Mouse (Mus musculus): Measurements from ENCODE around the gene Shbg. TPM values are rescaled to one million over a fixed set of nuclear protein-coding genes. Genes with fewer than 3 reads are reported as not detected.
A peak's percentile ranks its signal among the peaks of the same experiment; 100 is the strongest.

The Shbg gene
- total and polyA plus RNA-seq, 2 experiments from 2014 or later, result not detected

DNA sequence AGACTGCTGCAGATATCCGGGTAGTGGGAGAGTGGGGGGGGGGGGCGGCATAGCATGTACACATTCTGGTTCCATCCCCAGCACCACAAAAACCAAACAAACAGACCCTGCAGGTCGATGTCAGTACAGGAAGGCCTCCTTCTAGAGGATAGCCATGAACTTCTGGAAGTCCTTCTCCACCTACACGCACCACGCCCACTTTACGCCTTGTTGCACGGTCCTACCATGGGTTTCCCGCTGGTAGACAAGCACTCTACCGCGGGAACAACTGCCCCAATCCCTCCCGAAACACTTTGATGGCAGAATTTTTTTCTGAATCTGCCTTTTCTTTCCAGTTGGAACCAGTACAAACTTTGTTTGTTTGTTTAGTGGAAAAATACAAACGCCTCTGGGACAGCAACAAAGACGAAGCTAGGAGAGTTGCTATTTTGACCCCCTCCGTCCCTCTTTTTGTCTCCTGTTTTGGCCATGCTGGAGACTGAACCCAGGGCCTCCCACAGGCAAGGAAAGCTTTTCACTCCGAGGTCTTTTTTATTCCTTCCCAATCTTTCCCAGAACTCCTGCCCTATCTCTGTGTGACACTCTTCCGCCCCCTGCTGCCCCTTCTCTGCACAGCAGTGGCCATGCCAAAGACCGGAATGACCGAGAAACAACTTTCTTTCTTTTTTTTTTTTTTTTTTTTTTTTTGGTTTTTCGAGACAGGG lies 4.0 kb downstream of the Shbg start:
- peak; percentile 78 for TF ChIP-seq CTCF (IDR thresholded peaks at IDR 0.05; ENCODE audit: low read depth)
- Histone ChIP-seq H3K9ac (no peak overlapping the region), H3K4me1 (ENCODE audit: insufficient read depth) (no peaks in the 10 kb centered on the region), H3K9me3 (ENCODE audit: low read length) (no peaks in the 10 kb centered on the region), H3K4me3 (ENCODE audit: low read depth, low read length) (no peak overlapping the region), H3K27ac (ENCODE audit: low read depth, low read length) (peak overlapping the region; percentile 21; the same call in 1 of the 2 replicates), H3K36me3 (ENCODE audit: insufficient read depth) (no peaks in the 10 kb centered on the region), H3K4me2 (ENCODE audit: low read depth) (no peak overlapping the region), H3K27me3 (ENCODE audit: insufficient read depth, low read length) (no peaks in the 10 kb centered on the region)
- 10% methylated on average over 17 of the region's 19 CpGs for WGBS
- DNase-seq (peak; percentile 79), ATAC-seq (peak; percentile 60)

GRCm38 (mm10) chr11:69610899-69611298 lies 6.8 kb downstream of the Shbg start:
- DNase-seq (no peak), ATAC-seq (peak; percentile 16; the same call in 1 of the 2 replicates)
- 63% methylated on average over 4 of the region's 4 CpGs for WGBS
- Histone ChIP-seq H3K9ac (no peak overlapping the region), H3K27ac (ENCODE audit: low read depth, low read length) (no peak overlapping the region), H3K4me3 (ENCODE audit: low read depth, low read length) (no peak overlapping the region), H3K9me3 (ENCODE audit: low read length) (no peaks in the 10 kb centered on the region), H3K4me1 (ENCODE audit: insufficient read depth) (no peaks in the 10 kb centered on the region), H3K4me2 (ENCODE audit: low read depth) (no peak overlapping the region), H3K36me3 (ENCODE audit: insufficient read depth) (no peaks in the 10 kb centered on the region), H3K27me3 (ENCODE audit: insufficient read depth, low read length) (no peaks in the 10 kb centered on the region)
- no peak for TF ChIP-seq CTCF (IDR thresholded peaks at IDR 0.05; ENCODE audit: low read depth)

DNA sequence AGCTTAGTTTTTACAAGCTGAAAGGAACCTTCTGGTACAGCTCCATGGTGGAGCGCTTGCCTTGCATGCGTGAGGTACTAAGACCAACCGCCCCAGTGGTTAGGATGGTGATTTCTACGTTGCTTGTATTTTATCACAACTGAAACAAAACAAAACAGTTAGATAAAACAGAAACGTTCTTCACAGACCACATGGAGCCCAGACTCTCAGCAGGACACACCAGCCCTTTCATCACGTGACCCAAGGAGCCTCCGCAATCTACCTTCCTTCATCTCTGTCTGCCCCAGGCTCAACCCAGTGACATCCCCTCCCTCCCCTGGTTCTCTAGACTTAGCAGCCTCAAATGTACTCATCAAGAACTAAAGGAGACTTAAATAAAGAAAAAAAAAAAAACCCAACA lies 8.3 kb downstream of the Shbg start:
- ATAC-seq, result no peak
- H3K4me2 ChIP-seq (ENCODE audit: low read depth), result no peak overlapping the region
- no peak overlapping the region for H3K27ac ChIP-seq (ENCODE audit: low read depth, low read length)
- H3K9ac ChIP-seq, result no peak overlapping the region
- 67% methylated on average over 7 of the region's 7 CpGs for WGBS
- no peaks in the 10 kb centered on the region for H3K36me3 ChIP-seq (ENCODE audit: insufficient read depth)
- DNase-seq, result no peak
- no peaks in the 10 kb centered on the region for H3K27me3 ChIP-seq (ENCODE audit: insufficient read depth, low read length)
- TF ChIP-seq CTCF (IDR thresholded peaks at IDR 0.05; ENCODE audit: low read depth), result no peak
- H3K4me1 ChIP-seq (ENCODE audit: insufficient read depth), result no peaks in the 10 kb centered on the region
- H3K4me3 ChIP-seq (ENCODE audit: low read depth, low read length), result no peak overlapping the region
- no peaks in the 10 kb centered on the region for H3K9me3 ChIP-seq (ENCODE audit: low read length)

GRCm38 (mm10) chr11:69608525-69608924 lies 9.2 kb downstream of the Shbg start:
- no peak overlapping the region for H3K27ac ChIP-seq (ENCODE audit: low read depth, low read length)
- 89% methylated on average over 3 of the region's 3 CpGs for WGBS

DNA sequence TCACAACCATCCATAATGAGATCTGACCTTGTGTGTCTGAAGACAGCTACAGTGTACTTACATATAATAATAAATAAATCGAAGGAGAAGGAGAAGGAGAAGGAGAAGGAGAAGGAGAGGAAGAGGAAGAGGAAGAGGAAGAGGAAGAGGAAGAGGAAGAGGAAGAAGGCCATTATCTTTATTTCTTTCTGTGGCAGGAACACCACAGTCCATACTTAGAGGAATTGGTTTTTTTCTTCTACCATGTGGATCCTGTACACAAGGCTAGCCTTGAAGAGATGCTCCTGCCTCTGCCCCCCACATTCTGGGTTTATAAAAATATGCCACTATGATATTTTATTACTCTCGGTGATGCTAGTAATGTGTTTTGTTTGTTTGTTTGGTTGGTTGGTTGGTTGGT lies 10.9 kb downstream of the Shbg start:
- 90% methylated on average over 2 of the region's 2 CpGs for WGBS
- H3K4me3 ChIP-seq (ENCODE audit: low read depth, low read length), result no peak overlapping the region
- H3K27me3 ChIP-seq (ENCODE audit: insufficient read depth, low read length), result no peaks in the 10 kb centered on the region
- H3K9ac ChIP-seq, result no peak overlapping the region
- H3K4me2 ChIP-seq (ENCODE audit: low read depth), result no peak overlapping the region
- no peak for TF ChIP-seq CTCF (IDR thresholded peaks at IDR 0.05; ENCODE audit: low read depth)
- DNase-seq, result no peak
- no peak overlapping the region for H3K27ac ChIP-seq (ENCODE audit: low read depth, low read length)
- ATAC-seq, result no peak
- H3K4me1 ChIP-seq (ENCODE audit: insufficient read depth), result peaks cover 8% of the 10 kb centered on the region
- no peaks in the 10 kb centered on the region for H3K9me3 ChIP-seq (ENCODE audit: low read length)
- no peaks in the 10 kb centered on the region for H3K36me3 ChIP-seq (ENCODE audit: insufficient read depth)

More at GRCm38 (mm10) chr11:69608525-69608924, 9.2 kb downstream of the Shbg start:
- DNase-seq (no peak), ATAC-seq (no peak)
- Histone ChIP-seq H3K36me3 (ENCODE audit: insufficient read depth) (no peaks in the 10 kb centered on the region), H3K4me1 (ENCODE audit: insufficient read depth) (peaks cover 8% of the 10 kb centered on the region), H3K4me3 (ENCODE audit: low read depth, low read length) (no peak overlapping the region), H3K9me3 (ENCODE audit: low read length) (no peaks in the 10 kb centered on the region), H3K27me3 (ENCODE audit: insufficient read depth, low read length) (no peaks in the 10 kb centered on the region), H3K4me2 (ENCODE audit: low read depth) (no peak overlapping the region), H3K9ac (no peak overlapping the region)
- TF ChIP-seq CTCF (IDR thresholded peaks at IDR 0.05; ENCODE audit: low read depth), result no peak

DNA sequence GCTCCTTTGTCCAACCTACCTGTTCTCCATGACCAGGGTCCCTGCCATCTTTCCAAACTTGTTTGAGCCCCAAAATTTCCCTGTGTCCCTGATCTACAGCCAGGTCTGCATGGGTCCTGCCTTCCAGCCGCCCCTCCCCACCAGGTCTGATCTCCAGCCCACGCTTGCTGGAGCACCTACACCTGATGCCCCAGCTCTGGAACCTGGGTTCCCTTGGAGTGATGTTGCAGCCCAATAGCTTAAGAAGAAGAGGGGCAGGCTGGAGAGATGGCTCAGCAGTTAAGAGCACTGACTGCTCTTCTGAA lies 11.3 kb downstream of the Shbg start:
- no peaks in the 10 kb centered on the region for H3K9me3 ChIP-seq (ENCODE audit: low read length)
- peak overlapping the region; percentile 94 for H3K4me2 ChIP-seq (ENCODE audit: low read depth)
- no peak for DNase-seq
- H3K9ac ChIP-seq, result no peak overlapping the region
- 75% methylated on average over 2 of the region's 2 CpGs for WGBS
- peaks cover 8% of the 10 kb centered on the region for H3K4me1 ChIP-seq (ENCODE audit: insufficient read depth)
- no peaks in the 10 kb centered on the region for H3K27me3 ChIP-seq (ENCODE audit: insufficient read depth, low read length)
- no peak for ATAC-seq
- TF ChIP-seq CTCF (IDR thresholded peaks at IDR 0.05; ENCODE audit: low read depth), result no peak
- peak overlapping the region; percentile 48 for H3K4me3 ChIP-seq (ENCODE audit: low read depth, low read length)
- H3K36me3 ChIP-seq (ENCODE audit: insufficient read depth), result peaks cover 3% of the 10 kb centered on the region; the same call in 1 of the 2 replicates
- H3K27ac ChIP-seq (ENCODE audit: low read depth, low read length), result peak overlapping the region; percentile 59; the same call in 1 of the 2 replicates

- WGBS, result 3% methylated on average over 32 of the region's 32 CpGs
These were observed 11.8 kb downstream of the Shbg start, which contains the start of gene Atp1b2 for GRCm38 (mm10) chr11:69605726-69606490. TSS of gene Atp1b2 (minus strand) at chr11:69605942.

More at GRCm38 (mm10) chr11:69605726-69606490, 11.8 kb downstream of the Shbg start, which contains the start of gene Atp1b2:
- H3K4me3 ChIP-seq (ENCODE audit: low read depth, low read length), result peak within 1 kb of the TSS; percentile 48
- no peak for TF ChIP-seq CTCF (IDR thresholded peaks at IDR 0.05; ENCODE audit: low read depth)
- H3K9ac ChIP-seq, result peak within 1 kb of the TSS; percentile 78
- H3K36me3 ChIP-seq (ENCODE audit: insufficient read depth), result peaks cover 8% of the 10 kb centered on the region; the same call in 1 of the 2 replicates
- no peaks in the 10 kb centered on the region for H3K9me3 ChIP-seq (ENCODE audit: low read length)
- H3K27me3 ChIP-seq (ENCODE audit: insufficient read depth, low read length), result no peaks in the 10 kb centered on the region
- peaks cover 8% of the 10 kb centered on the region for H3K4me1 ChIP-seq (ENCODE audit: insufficient read depth)
- ATAC-seq, result peak; percentile 95
- peak within 1 kb of the TSS; percentile 81 for H3K27ac ChIP-seq (ENCODE audit: low read depth, low read length)
- DNase-seq, result peak; percentile 93
- peak within 1 kb of the TSS; percentile 94 for H3K4me2 ChIP-seq (ENCODE audit: low read depth)

Data from forebrain, postnatal 0 days (tissue).